Mouse (Mus musculus) heart, postnatal 0 days (tissue): ENCODE measurements at regions not wholly inside any gene's neighbourhood (a gene's known extent, or its start where the extent isn't known, plus 50 kb on each side); places are given as distances from the start of the nearest gene placed in this dataset.

Source experiments
- CTCF ChIP-seq: IDR thresholded peaks from 2 replicates; pipeline ENCODE4 v1.5.1; 2016; ENCODE audit warnings: antibody characterized with exemption, control low read depth, low read depth
- EP300 ChIP-seq: IDR thresholded peaks from 2 replicates; pipeline ENCODE4 v1.6.1; 2016; ENCODE audit warnings: antibody characterized with exemption, low read depth

- TF ChIP-seq CTCF (no peak), EP300 (no peak)
Measured at GRCm38 (mm10) chr11:23203566-23203965, 52.3 kb upstream of the Xpo1 start.
